Mouse (Mus musculus) left cerebral cortex, adult 9 months (tissue): ENCODE measurements around the gene Gm21964.
A peak's percentile ranks its signal among the peaks of the same experiment; 100 is the strongest.

Experiments used
- DNase-seq, 2 experiments: peaks; one replicate each; pipeline ENCODE4 v3.0.0; 2022; ENCODE audit warnings: low spot score in 2 of 2

The Gm21964 gene

GRCm38 (mm10) chr8:110100907-110101306 lies at the start of gene Gm21964:
Gm21964 (plus strand) TSS chr8:110101207.
- DNase-seq = no peak

GRCm38 (mm10) chr8:110051208-110051607 lies 49.8 kb upstream of the Gm21964 start:
- no peak for DNase-seq

- no peak for DNase-seq
Measured at GRCm38 (mm10) chr8:110058207-110058606, 42.8 kb upstream of the Gm21964 start.

DNA sequence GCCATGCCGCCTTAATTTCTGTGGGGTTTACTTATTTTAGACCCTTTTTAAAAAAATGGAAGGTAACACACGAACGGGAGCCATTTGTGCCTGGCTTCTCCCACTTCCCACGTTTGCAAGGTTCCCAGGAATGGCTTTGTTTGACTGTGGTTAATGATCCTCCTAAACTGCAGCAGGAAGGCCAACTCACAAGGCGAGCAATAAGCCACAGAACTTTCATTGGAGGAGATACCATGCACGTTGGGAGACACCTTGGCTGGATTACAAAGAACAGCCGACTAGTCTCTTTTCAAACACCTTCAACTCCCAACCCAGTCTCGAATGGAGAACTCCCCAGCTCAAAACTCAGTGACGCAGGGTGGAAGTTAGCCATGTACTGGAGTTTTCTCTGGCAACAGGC lies 36.8 kb upstream of the Gm21964 start:
- DNase-seq = no peak

- DNase-seq = no peak
Measured at GRCm38 (mm10) chr8:110064606-110065365, 36.2 kb upstream of the Gm21964 start.

DNA sequence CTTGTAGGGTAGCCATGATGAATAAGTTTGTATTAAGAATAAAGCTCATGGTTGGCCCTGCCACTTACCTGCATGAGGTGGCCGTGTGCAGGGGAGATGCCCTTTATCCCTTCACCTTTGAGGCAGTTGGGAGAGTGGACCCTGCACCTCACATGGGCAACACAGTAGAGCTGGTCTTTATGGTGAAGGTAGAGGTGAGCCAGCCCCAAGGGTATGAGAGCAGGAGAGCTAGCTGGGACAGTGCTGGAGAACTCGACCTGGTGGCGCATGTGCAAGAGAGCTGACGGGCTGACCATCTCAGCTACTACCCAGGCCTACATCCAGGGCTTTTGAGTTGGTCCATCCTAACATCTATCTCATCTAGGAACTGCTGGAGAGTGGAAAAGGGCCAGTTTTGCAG lies 35.3 kb upstream of the Gm21964 start:
- DNase-seq = no peak

GRCm38 (mm10) chr8:110069706-110070105 lies 31.3 kb upstream of the Gm21964 start:
- no peak for DNase-seq

DNA sequence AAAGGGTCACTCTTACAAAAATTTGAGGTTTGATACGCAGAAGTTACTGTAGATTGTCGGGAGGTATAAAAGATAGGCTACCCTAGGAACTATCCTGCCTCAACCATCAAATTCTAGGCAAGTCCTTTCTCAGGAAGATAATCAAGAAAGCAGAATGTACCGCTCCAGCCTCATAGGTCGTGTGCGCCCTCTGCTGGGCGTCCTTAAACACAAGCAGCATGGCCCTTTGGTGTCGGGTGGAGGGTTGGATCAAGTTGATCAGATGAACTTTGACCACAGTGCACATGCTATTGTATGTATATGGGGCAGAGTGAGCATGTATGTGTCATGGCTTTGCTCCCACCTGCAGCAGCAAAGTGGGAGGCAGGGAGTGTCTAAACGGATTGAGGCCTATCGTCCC lies 29.4 kb upstream of the Gm21964 start:
- peak in 1 of 2 experiments; percentile 61 for DNase-seq

- no peak for DNase-seq
Measured at GRCm38 (mm10) chr8:110074496-110074895, 26.5 kb upstream of the Gm21964 start.

DNA sequence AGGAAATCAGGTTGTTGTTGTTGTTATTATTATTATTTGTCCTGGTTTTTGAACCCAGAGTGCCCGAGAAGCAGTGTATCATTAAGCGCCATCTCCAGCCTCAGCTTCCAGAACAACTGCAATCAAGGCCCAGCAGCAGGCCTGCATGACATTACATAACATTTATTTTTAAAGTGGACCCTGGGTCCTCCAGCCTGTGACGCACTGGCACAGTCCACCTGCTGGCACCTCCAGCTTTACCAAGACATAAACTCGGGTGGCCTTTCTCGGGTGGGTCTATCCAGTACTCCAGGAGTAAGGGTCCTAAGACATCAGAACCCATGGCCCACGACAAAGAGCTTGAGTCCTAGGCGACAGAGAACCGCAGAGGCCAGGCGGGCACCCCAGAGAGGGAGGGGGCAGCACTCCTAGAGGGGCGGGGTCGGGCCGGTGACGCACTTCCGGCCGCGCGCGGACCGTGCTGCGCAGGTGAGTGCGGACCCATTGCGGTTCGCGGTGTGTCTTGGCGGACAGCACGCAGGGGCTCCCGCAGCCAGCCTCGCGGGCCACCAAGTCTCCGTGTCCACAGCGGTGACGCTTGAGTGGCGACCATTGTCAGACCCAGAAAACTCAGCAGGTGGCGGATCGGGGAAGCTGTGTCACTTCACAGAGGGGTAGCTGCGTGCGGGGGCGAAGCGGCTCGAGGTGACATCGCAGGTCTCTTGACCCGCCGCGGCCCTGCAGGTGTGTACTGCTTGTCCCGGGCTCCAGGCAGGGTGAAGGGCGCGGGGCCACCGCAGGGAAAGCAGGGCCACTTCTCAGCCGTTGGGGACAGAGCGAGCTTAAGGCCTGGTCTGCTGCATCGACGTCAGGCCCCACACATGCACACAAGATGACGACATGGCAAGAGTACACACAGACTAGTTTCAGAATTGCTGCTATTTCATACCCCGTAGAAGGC lies 21.5 kb upstream of the Gm21964 start, which contains the start of gene Zfp612:
TSS of gene Zfp612 (plus strand) at position 465 of the 940 bp plus-strand sequence.
- DNase-seq = peak; percentile 16 to 52

DNA sequence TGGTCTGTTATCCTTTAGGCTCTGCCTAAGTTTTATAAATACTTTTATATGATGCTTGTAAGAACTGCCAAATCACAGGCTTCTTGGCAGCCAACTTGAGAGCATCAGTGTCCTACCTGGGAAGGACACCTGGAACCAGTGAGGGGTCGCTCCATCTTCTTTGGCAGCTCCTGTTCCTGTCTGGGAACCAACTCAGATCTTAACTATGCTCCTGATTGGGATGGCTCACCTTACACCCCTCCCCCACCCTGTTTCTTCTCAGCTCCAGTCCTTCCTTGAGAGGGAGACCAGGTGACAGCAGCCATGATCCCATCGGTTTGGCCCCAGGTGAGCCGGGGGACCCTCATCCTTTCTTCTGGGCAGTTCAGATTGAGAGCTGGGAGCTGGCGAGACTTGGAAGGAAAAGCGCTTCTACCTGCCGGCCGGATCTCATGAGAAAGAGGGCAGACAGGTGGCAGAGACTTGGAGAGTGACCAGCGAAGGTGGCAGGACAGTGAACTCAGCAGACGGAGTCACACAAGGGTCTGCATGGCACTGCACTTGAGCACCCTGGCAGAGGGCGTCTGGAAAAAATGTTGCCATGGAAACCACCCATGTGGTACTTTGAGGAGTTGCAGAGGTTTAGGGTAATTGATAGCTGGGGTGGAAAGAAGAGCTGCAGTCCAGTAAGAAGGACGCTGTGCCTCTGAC lies 18.4 kb upstream of the Gm21964 start:
- no peak for DNase-seq

DNA sequence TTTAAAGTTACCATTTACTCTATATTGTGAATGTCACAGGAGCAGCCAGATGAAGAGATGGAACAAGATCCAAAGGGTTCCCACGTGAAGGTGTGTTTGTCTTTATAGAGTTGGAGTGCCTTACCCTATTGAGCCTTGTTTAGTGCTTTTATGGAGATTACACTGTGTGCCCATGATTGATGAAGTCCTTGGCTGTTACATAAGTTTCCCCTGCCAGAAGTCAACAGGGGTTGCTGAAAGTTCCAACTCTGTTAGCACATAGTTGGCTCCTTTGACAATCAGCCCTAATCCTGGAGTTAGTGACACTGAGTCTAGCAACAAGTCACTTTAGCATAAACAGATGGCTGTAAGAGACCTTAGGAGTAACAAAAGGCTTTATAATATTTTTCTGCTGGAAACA lies 9.1 kb upstream of the Gm21964 start:
- DNase-seq = no peak

DNA sequence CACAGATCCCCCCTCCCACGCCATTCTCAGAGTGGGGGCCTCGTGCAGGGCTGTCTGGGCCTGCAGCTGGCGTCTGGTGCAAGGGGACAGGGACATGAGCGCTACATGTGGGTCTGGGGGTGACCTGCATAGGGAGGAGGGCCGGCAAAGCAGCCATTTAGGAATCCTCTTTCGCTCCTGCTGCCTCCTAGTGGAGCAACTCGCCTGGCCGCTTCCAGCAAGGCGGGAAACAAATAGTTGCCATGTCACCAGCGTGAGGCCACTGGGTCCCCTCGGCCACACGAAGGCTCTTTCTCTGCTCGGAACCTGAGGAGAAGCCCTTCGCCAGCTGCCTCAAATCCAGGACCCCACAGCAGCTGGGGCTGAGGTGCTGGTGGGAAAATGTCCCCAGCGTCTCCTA lies 669 bp downstream of the Gm21964 start:
- DNase-seq = no peak

- DNase-seq = no peak
Measured at GRCm38 (mm10) chr8:110102653-110103052, 1.6 kb downstream of the Gm21964 start, which contains the start of gene Gm17720. Gm17720 (minus strand) TSS chr8:110102753.

DNA sequence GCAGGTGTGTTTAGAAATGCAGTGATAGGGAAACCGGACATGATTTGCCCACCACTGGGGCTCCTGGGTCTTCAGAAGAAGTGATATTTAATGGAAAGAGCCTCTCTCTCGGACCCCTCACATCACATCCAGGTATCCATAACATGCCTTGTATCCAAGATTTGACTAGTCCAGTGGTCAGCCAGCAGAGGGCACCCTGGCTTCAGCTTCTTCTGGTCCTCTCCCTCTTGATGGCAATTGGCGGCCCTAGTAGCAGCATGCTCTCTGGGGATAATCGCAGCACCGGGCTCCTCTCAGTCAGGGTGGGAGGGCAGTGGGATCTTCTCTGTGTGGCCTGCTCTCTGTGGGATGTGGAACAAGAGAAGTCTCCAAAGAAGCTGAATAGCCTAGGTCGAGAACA lies 18.7 kb downstream of the Gm21964 start:
- DNase-seq = peak in 1 of 2 experiments; percentile 21

GRCm38 (mm10) chr8:110130537-110130936 lies 29.5 kb downstream of the Gm21964 start:
- peak; percentile 2 to 82 for DNase-seq

DNA sequence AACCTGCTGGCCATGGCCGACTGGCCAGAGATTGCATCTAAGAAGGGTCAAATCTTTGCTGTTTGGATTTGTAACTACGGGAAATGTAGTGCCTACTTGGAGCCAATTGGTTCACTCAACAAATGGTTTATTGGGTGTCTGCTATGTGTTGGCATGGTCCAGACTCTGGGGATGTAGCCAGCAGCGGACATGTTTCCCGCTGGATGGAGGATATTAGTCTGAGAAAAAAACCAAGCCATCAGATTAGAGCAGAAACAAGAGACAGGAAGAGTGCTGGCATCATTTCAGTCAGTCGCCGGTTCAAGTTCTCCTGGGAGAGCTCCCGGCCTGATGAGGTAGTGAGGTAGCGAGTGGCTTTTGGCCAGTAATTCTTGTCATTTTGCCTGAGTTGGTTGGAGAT lies 33.2 kb downstream of the Gm21964 start:
- no peak for DNase-seq

DNA sequence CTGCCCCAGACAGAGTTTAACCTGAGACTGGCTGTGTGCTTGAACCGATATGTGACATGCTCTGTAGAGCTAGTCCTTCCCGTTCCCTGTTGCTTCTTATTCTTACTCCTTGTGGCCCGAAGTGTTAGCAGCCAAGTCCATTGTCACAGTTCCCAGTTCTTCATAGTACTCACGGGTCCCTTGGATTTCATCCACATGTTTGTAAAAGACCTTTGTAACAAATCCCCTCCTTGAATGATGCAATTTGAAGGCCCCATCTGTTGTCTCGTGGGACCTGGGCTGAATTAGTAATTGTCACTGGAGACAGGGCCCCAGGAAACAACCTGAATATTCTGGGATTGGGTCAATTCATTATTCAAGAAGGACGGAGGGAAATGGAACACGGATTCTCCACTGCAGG lies 34.5 kb downstream of the Gm21964 start:
- DNase-seq = no peak

- DNase-seq = no peak
Measured at GRCm38 (mm10) chr8:110140156-110140555, 39.1 kb downstream of the Gm21964 start.

DNA sequence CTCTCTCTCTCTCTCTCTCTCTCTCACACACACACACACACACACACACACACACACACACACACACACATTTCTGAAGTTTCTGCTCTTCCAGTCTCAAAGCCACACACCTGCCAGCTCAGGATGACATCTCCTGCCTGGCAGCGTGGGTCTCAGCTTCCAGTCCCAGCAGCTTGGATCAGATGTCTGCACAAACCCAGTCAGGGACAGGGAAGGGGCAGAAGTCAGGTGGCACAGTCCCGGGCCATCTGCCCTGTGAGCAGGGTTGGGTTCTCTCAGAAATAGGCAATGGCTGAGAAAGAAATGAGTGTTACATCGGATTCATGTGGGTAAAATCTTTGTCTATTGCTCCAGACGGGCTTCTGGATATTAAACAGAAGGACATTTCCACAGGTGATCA lies 39.8 kb downstream of the Gm21964 start:
- DNase-seq = no peak

- DNase-seq = peak in 1 of 2 experiments; percentile 42
Measured at GRCm38 (mm10) chr8:110145538-110145937, 44.5 kb downstream of the Gm21964 start.

GRCm38 (mm10) chr8:110152951-110153350 lies 51.9 kb downstream of the Gm21964 start:
- no peak for DNase-seq
